Mouse (Mus musculus) liver, embryonic 14.5 days (tissue): ENCODE measurements around the gene Naglu.

Source experiments
- CTCF ChIP-seq: IDR thresholded peaks from 2 replicates; pipeline ENCODE4 v1.5.1; 2016; ENCODE audit warnings: antibody characterized with exemption, low read depth, control low read depth
- EP300 ChIP-seq: IDR thresholded peaks from 2 replicates; pipeline ENCODE4 v1.6.1; 2016; ENCODE audit warnings: antibody characterized with exemption, low read depth

DNA sequence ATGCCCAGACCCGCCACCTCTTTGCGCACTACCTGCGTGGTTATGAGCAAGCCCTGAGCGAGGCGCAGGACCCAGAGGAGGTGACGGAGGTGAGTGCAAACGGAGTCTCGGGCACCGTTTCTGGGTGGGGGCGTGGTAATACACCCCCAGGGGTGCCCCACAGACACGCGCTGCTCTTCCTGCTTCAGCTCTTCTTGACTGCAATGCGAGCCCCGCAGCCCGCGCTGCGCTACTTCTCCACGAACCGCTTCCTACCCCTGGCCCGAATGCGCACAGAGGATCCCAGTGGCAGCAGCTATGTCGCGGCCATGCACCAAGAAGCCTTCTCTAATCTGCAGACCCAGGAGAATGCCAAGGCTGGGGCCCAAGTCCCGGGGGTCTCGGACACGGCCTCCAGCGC lies 9.9 kb downstream of the Naglu start:
- TF ChIP-seq CTCF (no peak), EP300 (no peak)
